Mouse (Mus musculus) brain, adult 2 months (tissue): ENCODE measurements around the gene Slamf1.
"Not testable (repeated sequence)": the region's sequence is repeated elsewhere in the genome, so short reads cannot be mapped to it uniquely, and the experiment has no call there.

Source experiments
- DNase-seq: peaks from one replicate; pipeline ENCODE4 v3.0.0; 2011; ENCODE audit warnings: low read depth, low spot score

The Slamf1 gene

DNA sequence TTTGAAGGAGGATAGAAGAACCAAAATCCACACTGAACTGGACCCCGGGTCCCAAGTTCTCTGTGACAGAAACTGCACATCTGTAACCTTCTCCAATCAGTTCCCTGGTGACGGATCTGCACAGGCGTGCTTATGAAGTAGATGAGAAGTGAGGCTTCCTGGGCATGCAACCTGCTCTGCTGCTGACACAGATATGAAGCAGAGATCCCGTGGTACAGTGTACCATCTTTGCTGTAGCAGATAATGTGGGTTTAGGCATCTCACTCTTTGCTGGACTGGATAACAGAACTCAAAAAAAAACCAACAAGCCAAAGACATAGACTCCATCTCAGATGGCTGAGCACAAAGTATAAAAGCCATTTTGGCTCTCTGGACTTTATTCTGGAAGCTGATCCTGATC, 32.7 kb downstream of the Slamf1 start:
- no peak for DNase-seq

DNA sequence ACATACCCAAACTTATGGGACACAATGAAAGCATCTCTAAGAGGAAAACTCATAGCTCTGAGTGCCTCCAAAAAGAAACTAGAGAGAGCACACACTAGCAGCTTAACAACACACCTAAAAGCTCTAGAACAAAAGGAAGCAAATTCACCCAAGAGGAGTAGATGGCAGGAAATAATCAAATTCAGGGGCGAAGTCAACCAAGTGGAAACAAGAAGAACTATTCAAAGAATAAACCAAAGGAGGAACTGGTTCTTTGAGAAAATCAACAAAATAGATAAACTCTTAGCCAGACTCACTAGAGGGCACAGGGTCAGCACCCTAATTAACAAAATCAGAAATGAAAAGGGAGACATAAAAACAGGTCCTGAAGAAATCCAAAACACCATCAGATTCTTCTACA, 44.1 kb downstream of the Slamf1 start:
- not testable (repeated sequence) for DNase-seq

DNA sequence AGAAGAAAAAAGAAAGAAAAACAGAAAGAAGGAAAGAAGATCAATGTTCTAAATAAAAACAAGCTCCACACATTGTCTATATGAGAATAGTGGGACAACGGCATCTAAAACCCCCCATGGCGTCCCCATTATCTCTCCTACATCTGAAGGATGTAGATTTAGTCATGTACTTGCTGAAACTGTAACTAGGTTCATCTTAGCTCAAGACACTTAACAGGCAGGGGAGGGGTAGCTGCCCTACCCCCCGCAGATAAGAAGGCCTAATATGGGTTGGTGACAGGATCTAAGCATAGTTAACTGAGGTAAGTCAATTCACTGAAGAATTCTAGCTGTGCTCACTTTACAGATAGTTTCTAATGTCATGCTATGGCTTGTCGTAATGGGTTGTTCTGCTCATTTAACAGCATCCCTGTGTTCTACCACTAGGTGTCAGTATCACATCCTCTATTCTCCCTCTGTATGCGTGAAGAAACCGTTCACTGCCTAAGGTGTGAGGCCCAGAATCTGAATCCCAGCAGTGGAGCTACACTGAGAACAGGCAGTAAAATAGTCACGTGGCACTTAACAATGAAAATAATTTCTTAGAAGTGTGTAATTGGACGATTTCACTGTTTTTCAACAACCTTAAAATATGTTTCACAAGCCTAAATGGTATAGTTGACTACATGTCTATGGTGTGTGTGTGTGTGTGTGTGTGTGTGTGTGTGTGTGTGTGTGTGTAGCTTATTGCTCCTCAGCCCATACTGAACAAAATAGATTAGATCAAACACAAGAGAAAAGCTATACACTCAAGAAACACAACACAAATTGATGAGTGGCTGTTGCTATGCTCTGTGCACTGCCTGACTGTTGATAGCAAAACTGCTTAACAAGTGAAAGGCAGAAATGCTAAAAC, 48.9 kb downstream of the Slamf1 start:
- peak; percentile 80 for DNase-seq

DNA sequence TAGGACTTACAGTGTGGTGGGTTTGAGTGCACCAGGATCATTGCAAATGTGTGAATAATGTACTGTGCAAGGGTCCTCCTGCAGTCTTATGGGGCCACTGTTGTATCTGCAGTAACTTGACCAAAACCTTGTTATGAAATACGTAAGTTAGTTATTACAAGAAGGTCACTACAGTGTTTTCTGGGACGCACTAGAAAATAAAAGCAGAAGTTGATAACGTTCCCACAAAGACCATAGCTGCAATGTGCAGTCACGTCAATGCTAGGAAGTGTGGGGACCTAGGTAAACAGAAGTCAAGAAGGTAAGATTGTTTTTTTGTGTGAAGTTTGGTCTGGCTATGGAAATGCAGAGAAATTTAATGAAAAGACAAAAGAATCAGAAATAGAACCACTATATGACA, 50.1 kb downstream of the Slamf1 start:
- no peak for DNase-seq

DNA sequence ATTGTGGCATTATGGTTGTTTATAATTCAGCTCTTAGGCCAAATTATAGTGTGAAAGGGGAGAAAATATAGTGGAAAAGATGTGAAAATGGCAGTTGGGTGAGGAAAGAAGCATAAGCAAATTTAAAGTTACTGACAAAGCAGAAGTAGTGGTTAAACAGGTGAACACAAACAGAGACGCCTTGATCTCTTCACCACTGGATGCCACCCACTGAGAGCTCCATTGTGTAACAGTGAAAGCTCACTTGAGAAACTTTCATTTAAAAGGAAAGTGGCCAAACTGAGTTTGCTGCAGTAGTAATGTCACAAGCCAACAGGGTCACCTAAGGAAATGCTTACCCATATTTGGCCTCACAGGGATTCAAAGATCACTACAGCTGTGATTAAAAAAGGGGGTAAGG, 54.4 kb downstream of the Slamf1 start:
- DNase-seq = no peak

DNA sequence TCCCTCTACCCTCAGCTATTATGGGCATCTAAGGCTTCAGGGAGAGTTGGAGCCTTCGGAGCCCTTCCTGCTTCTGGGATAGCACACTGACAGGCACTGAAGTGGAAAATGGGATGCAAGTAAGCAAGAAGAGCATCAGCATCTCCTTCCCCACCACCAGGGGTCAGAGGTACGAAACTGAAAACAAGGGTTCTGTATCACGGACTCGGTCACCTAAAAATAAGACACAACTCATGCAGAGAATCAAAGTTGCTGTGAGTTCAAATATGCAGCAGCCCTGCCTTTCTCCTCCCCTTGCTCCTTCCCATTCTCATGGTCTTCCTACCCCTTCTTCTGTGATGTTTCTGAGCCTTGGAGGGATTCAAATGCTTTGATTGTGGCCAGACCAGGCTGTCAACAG, 58.5 kb downstream of the Slamf1 start:
- DNase-seq = no peak

DNA sequence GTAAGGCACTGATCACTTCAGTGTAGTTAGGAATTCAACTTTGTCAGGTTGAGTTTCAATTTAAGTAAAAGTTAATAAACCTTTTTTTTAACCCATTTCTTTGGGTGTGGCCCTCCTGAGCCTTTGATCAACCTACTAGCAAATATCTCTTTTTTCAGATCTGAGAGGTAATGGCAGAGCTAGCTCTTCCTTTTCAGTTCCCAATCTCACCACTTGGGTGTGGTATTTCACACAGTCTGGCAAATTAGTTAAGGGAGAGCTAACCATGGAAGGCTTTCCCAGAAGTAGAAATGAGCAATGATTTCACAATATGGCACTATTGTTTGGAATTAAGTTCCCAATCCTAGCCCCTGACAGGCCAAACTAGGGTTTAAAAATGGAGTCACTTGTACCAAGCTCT, 59.2 kb downstream of the Slamf1 start:
- peak; percentile 58 for DNase-seq

DNA sequence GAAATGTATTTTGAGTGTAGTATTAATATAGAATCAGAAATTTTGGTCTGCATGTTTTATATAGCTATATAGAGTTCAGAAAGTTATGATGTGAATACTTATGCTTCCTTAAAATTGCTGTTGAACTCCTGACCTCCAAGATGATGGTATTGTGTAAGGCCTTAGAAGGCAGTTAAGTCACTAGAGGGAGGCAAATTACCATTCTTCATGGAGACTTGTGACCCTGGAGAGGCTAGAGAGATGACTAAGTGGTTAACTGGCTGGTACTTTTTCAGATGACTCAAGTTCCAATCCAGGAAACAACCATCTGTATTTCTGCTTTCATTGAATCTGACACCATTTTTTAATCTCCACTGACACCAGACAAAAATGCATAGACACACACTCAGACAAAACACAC, 60.7 kb downstream of the Slamf1 start:
- peak; percentile 44 for DNase-seq

DNA sequence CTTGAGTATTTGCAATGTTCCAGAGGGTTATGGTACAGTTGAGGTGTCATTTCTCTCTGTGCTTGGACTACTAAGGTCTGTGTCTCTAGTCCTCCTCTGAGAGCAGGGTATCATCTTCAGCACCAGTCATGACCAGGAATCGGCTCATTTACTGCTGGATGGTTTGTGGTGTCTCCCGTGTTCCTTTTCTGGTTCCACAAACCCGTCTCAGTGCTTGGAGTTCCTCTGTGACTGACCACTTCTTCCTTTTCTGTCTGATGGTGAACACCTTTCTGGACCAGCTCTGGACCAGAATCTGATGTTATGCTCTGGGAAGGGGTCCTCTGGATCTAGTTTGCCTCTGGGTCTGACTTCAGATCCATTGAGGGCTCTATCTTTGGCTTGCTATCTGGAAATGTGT, 72.6 kb downstream of the Slamf1 start, which contains the start of gene Cd84:
Gene Cd84 (plus strand): TSS at position 210 of the 400 bp plus-strand sequence.
- no peak for DNase-seq

DNA sequence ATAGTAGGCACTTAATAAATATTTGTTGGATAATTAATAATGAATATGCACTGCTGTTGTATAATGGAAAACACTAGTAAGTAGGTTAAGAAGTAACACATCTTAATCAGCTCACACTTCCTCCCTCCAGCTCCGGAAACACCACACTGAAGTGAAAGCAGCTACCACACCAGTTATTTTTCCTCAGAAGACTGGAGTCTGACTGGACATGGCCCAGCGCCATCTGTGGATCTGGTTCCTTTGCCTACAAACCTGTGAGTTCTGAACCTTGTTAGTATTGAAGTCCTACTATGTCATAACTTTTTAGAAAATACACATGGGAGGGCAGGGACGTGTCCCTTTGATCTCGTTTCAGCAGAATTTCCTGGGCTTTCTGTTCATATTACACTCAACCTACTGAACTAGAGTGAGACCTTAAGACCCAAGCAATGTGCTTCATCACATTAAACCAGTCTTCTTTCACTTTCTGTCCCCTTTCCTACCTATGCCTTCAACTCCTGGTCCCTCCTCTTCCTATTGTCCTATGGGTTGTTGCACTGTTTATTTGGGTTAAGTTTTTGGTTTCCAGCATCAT, 73.6 kb downstream of the Slamf1 start:
- peak; percentile 13 for DNase-seq

DNA sequence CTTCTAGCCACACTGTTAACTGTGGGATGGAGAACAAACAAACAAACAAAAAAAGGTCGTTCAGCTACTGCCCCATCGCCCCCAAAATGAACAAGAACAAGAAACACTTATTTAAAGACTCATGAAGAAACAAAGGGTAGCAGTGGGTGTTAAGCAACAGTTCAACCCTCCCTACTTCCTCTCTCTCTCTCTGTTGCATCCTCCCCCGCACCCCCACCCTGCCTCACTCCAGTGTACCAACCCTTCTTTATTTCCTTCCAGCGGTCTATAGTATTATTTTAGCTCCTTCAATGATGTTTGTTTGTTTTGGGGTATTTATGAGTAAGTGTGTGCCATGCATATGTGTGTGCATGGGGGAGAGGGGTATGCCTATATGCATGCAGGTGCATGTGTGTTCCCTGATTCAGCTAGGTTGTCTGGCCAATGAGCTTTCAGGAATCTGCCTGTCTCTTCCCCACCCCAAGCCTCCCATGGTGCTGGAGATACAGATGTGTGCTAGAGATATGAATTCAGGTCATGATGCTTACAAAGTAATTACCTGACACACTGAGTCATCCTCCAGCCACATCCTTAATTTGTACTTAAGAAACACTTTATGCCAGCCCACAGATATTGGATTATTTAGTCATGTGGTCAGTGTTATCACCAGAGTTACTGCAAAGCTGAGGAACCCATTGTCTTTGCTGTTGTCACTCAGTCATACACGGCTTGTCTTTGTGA, 78.3 kb downstream of the Slamf1 start:
- peak; percentile 39 for DNase-seq

DNA sequence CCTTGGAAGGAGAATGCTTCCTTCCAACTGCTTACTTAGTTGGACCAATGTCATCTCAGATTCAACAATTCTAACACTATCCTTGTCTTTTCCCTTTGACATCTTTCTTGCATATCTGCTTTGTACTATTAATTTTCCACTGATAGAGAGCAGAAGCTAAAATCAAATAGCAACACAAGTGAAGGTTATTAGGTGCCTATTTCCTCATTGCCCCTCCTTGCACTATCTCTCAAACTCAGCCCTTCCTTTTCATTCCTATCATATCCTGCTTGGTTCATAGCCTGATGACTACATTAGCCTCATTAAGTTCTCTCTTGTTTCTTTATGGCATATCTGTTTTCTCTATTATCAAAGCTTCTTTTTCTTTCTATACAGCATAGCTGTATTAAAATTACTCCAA, 81.3 kb downstream of the Slamf1 start:
- no peak for DNase-seq

DNA sequence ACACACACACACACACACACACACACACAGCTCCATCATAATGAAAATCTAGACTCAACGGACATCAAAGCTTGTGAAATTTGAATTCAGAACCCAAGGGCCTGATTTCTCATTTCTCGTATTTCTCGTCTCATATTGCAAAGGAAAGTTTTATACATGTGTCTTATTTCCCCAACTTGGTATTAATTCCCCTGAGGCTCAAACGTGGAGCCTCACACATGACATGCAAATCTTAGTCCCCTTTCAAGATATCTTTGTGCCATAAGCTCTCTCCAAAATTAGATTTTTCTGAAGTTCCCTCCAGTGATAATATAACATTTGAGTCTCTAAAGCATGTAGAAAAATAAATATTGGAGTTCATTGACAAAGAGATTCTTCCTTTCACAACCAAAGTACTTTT, 81.8 kb downstream of the Slamf1 start:
- DNase-seq = no peak

DNA sequence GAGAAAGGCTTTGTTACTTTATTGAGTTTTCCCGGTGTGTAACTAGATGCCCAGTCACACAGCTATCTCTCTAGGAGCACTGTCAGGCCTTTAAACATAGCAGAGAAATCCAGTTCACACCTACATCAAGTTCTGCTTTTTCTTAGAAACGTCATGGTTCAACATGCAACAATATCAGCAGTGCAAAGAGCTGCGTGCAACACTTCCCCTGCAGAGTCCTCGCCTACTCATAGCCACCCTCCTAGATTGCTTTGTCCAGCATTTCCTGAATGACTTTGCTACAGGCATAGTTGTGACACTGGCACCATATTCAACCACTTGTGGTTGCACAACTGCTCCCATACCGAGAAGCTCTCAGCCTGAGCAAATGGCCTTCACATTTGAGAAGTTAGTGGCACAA, 82.5 kb downstream of the Slamf1 start:
- peak; percentile 49 for DNase-seq
